ENCODE assay signal across 11 mouse cellular contexts in the genomic region with DNA sequence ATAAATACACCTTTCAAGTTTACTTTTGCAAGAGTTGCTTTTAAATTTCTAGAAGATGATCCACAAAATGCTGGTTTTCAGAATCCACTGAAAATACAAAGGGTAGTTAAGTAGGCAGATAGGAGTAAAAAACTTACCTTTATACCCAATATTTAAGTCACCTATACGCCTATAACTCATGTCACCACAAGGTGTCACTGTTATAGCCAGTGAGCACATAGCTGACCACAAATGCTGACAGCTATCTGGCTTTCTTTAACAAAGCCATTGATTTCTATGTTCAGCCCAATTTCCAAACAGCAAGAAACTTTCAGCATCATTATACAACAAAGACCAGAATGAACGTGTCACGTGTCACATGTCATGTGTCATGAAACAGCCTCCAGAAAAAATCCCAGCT. TPM values are rescaled to one million over a fixed set of nuclear protein-coding genes. Genes with fewer than 3 reads are reported as not detected.
DNase-seq lines count a peak whose midpoint lies in the region; ATAC-seq and TF ChIP-seq lines count a peak whose summit lies in the region.
"Had no signal": no experiment of that assay in that cellular context is flagged by ENCODE, and none has a peak within 500 bp of the region (broad histone marks: within the 10 kb centered on the region; RNA-seq: fewer than 3 reads in every experiment).

No protein-coding gene starts in this region.

- peak; percentile 63 for TF ChIP-seq CTCF in gastrocnemius, adult 2 months (IDR thresholded peaks at IDR 0.05)
- no peak for TF ChIP-seq CTCF in lung, adult 2 months (IDR thresholded peaks at IDR 0.05; ENCODE audit: insufficient read depth, low read length)

- intact Hi-C loops in gastrocnemius, adult 2 months (cut with DNase I) = no loop called here

- no peaks in the 10 kb centered on the region for H3K4me1 ChIP-seq in lung, adult 2 months (ENCODE audit: control insufficient read depth, insufficient read depth, low read length)
- H3K4me1 ChIP-seq: hindbrain, embryonic 15.5 days had no signal

- no peak for TF ChIP-seq POLR2A in lung, adult 2 months (IDR thresholded peaks at IDR 0.05; ENCODE audit: borderline replicate concordance, extremely low read depth, low read depth, low read length)

- H3K27ac ChIP-seq in gastrocnemius, adult 2 months = no peak overlapping the region
- H3K27ac ChIP-seq: hindbrain, embryonic 15.5 days had no signal

- no peak overlapping the region for H3K4me3 ChIP-seq in gastrocnemius, adult 2 months
- no peak overlapping the region for H3K4me3 ChIP-seq in lung, adult 2 months (replicated peaks; ENCODE audit: extremely low read depth, low read depth, low read length)
- H3K4me3 ChIP-seq: hindbrain, embryonic 15.5 days had no signal

- DNase-seq in gastrocnemius, adult 2 months = no peak
- DNase-seq in gastrocnemius, postnatal 10 days = no peak
- DNase-seq in lung, postnatal 36 days = peak; percentile 19
- no peak for DNase-seq in lung, adult 2 months
- DNase-seq in retina, embryonic 14.5 days (ENCODE audit: low spot score) = peak; percentile 47
- DNase-seq in layer of hippocampus, adult 8-10 months (ENCODE audit: low spot score in 2 of 2) = no peak
- no peak for DNase-seq in layer of hippocampus, adult 9-11 months

- ATAC-seq in activated CD4-positive, CD25-positive, alpha-beta regulatory T cell, adult 4 months = peak; percentile 54

- WGBS in lung, adult 2 months = 19% methylated on average over 3 of the region's 3 CpGs

RNA-seq across cellular contexts. Expression of gene Gm14569, which starts 2.1 kb away (rescaled TPM):
- not detected for total RNA-seq in gastrocnemius, adult 2 months (2021)
- total RNA-seq in gastrocnemius, postnatal 10 days (2021) = not detected
- 0.08 and 0.21 TPM in 2 replicates for polyA plus RNA-seq in lung, adult 2 months (2012; rRNA removed)
- polyA plus RNA-seq in activated CD4-positive, CD25-positive, alpha-beta regulatory T cell, adult 4 months (2017; shearing (Covaris generic)) = not detected
- total RNA-seq in layer of hippocampus, adult 8-10 months (2022) = 1 to 10 TPM in 2 of 4 experiments, under 1 TPM in 1, not detected in 1; 0.50 to 2.0 (median 1.5) TPM
- total RNA-seq: megakaryocyte, adult 5-6 weeks had no signal
- polyA plus RNA-seq: gonadal fat pad, adult 2 months; hindbrain, embryonic 15.5 days had no signal

Comparison
In these comparisons a context has a peak if more than half of its experiments do, and no peak if none do; other contexts are left out.
1. DNase-seq: peak in lung, postnatal 36 days (single experiment) and retina, embryonic 14.5 days (single experiment); none in gastrocnemius, adult 2 months (single experiment), gastrocnemius, postnatal 10 days (single experiment), lung, adult 2 months (single experiment), layer of hippocampus, adult 8-10 months (0 of 2) and layer of hippocampus, adult 9-11 months (single experiment).